Mouse (Mus musculus): ENCODE results near the gene Celsr1.

DNA sequence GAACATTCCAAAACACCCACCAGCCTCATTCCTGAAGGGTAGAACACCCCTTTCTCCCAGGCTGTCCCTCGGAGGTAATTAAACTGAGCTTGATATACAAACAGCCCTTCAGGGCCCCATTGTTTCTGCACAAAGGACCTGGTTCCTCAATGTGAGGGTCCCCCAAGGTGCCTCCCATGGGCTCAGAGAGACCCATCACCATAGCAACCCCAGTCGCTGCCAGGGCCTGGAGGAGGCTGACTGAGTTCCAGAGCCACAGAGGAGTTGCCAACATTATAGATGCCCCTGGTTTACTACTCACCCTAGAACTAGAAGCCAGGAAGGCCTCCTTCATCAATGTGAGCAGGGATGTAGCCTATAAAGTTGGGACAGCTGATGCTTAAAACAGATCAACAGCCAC, 20.4 kb downstream of the Celsr1 start:
- TF ChIP-seq POLR2A (IDR thresholded peaks at IDR 0.05; ENCODE audit: extremely low read depth, insufficient read depth, low read length), result no peak
- TF ChIP-seq CTCF (IDR thresholded peaks at IDR 0.05; ENCODE audit: extremely low read depth, insufficient read depth, low read length), result no peak

Measured in cortical plate, adult 2 months (tissue).